Mouse (Mus musculus) liver, adult 10 weeks (tissue): ENCODE measurements around the gene Alppl2. TPM values are rescaled to one million over a fixed set of nuclear protein-coding genes. Genes with fewer than 3 reads are reported as not detected.

ENCODE experiments used
- polyA plus RNA-seq: library from polyadenylated mRNA; stranded (reverse); fragments of 350-450 nt; fragmentation: Illumina TruSeq; extraction: RNeasy Lipid Tissue Mini Kit (QIAGEN cat#74804); gene quantifications from one replicate; pipeline ENCODE4 v1.2.3, GENCODE M21; 2014; ENCODE audit warnings: low read depth, low replicate concordance

Alppl2 gene
- not detected for polyA plus RNA-seq

GRCm38 (mm10) chr1:87089828-87090227 lies at the start of gene Alppl2:
Gene Alppl2, minus strand, starts transcription at chr1:87089928.

DNA sequence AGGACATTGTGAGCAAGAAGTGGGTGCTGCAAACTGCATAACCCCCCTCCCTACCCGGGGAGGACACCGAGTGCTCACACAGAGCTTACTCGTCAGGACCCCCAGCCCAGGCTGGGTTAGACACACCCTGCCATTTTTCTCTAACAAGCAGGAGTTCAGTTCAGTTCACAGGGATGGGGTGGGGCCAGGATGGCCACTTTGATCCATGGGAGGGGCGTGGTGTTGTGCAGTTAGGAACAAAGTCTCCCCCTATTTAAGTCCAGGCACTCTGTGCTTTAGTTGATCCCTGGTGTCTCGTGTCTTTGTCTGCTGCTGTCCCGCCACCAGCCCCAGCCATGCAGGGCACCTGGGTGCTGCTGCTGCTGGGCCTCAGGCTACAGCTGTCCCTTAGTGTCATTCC lies 34.9 kb upstream of the Alppl2 start, which contains the start of gene Akp3:
Gene Akp3, plus strand, starts transcription at position 301 of the 400 bp plus-strand sequence.

DNA sequence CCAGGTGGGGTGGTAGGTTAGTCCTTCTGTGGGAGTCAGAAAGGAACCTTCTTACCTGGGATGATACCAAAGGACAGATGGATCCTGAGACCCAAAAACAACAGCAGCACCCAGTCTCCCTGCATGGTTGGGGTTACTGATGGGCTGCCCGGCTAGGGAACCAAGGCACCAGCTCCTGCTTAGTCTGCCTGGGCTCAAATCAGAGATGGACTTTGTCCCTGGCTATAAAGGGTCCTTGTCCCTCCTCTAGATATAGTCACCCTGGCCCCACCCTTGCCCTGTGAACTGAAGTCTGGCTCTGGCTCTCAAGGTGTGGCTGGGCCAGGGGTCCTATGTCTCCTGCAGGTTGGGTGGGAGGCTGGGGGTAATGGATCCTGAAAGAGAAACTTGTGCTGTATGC lies 11.7 kb upstream of the Alppl2 start, which contains the start of gene Alpi:
Gene Alpi, minus strand, starts transcription at position 196 of the 400 bp plus-strand sequence.

Other genes with a start within 250 kb of the Alppl2 start
- gene Alpi, start 11.7 kb upstream of the Alppl2 start, polyA plus RNA-seq, result not detected
- gene Akp3, start 35.0 kb upstream of the Alppl2 start, polyA plus RNA-seq, result not detected
- gene Ecel1, start 66.6 kb upstream of the Alppl2 start, polyA plus RNA-seq, result not detected
- not detected for gene Prss56, start 93.4 kb upstream of the Alppl2 start, polyA plus RNA-seq
- not detected for gene Chrnd, start 100.7 kb upstream of the Alppl2 start, polyA plus RNA-seq
- not detected for gene Chrng, start 114.7 kb upstream of the Alppl2 start, polyA plus RNA-seq
- 19.3 TPM for gene Eif4e2, start 124.0 kb upstream of the Alppl2 start, polyA plus RNA-seq
- 0.82 TPM for gene Efhd1, start 174.4 kb upstream of the Alppl2 start, polyA plus RNA-seq
- gene Gigyf2, start 237.1 kb upstream of the Alppl2 start, polyA plus RNA-seq, result 33.4 TPM